Mouse (Mus musculus): ENCODE data around the gene Phpt1.

The Phpt1 gene

DNA sequence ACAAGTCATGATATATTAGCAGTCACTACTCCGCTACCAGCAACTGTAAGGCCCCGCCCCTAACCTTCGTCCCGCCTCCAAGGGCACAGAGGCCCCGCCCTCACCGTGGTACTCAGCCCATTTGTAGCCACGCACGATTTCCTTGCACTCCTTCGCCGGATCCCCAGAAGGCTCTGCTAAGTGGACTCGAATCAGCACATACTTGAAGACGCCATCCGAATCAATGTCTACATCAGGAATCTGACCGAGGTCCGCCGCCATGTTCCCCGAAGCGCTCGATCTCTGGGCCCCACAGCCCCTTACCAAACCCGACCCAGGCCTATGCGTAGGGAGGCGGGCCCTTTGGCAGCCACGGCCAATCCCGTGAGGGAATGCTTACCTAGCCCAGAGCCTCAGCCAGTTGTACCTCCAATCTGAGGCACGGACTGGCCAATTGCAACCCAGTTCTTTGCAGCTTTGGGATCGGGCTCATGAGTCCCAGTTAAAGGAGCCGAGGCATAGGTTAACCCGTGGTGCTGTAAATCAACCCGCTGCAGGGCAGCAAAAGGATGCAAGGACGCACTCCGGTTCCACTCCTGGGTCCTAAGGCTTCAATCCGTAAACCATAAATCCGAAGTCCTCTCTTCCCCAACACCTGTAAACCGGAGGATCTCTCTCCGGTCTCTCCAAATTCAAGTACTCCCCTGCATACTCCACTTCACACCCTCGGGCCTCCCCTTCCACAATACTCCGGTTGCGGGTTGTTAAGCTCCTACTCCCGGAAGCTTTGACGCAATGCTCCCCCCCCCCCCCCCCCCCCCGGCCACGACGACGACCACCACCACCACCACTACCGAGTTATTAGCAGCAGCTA, at the start of gene Phpt1, which contains the start of gene Mamdc4:
Gene Phpt1 (minus strand): TSS at position 646 of the 853 bp plus-strand sequence.
Gene Mamdc4 (minus strand): TSS at position 267 of the 853 bp plus-strand sequence.
- DNase-seq (ENCODE audit: low spot score), result peak; percentile 98

DNA sequence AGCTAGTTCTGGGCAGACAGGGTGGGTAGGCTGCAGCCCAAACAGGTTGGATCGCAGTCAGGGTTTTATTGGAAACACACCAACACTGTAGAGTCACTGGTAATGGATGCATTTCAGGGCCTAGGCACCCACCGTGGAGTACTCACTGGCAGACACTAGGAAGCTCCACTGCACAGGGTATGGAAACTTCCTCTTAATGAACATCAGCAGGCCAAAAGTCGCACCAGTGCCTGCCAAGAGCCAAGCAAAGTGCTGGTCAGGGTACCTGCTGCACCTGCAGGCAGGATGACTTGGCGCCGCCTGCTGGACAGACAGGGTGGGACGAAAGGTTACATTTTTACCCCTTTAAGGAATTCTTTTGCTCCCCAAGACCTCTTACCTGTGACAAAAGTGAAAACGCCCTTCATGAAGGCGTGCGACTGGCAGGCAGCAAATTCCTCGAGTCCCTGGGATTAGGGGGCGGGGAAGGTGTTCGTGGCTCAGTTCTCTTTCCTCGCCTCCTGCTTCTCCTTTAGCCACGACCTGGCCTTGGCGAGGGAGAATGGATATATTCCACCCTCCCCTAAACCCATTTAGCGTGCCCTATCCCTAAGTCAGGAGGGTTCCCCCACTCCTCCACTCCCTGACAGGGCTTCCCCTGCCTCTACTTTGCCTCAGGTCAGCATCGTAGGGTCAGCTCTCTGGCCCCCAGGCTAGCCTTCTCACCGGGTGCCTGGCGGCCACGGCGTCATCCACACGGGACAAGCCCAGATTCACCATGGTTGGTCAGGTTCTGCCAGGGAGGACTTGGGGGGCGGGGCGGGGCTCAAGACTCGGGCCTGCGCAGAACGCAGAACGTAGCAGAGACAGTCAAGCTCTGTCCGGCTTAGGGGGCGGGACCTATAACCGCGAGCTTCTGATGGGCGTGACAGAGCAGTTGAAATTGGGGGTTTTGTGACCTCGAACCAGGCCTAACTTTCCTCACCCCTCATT, 46.5 kb upstream of the Phpt1 start, which contains the start of gene Tmem141:
Gene Tmem141 (minus strand): TSS at position 777 of the 972 bp plus-strand sequence.
- peak; percentile 96 for DNase-seq (ENCODE audit: low spot score)

DNA sequence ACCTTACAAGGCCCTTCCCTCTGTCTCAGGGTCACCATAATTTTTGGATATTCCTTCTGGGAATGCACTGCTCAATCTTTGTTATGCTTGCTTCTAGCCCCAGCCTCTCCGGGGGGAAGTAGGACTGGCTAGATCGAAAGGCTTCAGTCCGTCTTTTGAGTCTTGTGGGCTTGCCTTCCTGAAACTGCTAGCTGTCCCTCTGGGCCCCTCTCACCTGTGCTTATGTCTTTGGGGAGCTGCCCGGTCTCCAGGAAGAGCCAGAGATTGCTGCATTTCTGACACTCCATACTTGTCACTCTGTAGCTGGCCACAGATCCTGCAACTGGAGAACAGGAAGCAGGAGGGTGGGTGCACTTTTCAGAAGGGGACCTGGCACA, 45.8 kb upstream of the Phpt1 start:
- DNase-seq (ENCODE audit: low spot score), result no peak

DNA sequence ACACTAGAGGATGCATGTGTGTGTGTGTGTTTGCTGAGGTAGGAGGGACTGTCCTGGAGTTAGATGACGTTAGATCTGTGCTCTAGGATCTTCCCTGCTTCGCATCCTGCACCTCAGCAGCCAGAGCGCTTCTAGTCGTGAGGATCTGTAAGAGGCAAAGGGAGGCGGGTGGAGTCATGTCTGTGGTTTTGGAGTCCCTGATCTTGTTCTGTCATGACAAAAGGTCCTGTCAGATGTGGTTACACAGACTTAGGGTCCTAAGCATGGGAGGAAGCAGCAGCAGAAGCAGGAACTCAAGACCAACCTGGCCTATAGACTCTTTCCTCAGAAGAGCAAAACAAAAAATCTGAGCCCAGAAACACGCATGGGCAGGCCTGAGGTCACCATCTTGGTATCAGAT, 45.4 kb upstream of the Phpt1 start:
- DNase-seq (ENCODE audit: low spot score), result no peak

DNA sequence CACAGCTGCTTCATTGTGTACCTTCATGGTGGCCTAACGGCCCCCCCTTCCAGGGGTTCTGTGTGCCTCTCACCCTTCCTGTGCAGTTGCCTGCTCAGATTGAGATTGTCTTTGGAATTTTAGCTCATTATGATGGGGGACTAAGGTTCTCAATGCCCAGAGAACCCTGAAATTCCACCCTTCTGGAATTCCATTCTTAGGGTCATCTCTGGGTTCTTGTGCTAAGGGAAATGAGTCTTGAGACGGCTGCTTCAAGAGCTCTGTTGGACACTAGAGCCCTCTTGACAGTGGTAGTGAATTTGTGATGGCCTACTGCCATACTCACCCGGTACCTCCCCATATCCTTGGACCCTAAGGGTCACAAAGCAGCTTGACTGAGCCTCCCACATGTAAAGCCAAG, 42.6 kb upstream of the Phpt1 start, which contains the start of gene Ccdc183:
Gene Ccdc183 (minus strand): TSS at position 101 of the 400 bp plus-strand sequence.
- no peak for DNase-seq (ENCODE audit: low spot score)

DNA sequence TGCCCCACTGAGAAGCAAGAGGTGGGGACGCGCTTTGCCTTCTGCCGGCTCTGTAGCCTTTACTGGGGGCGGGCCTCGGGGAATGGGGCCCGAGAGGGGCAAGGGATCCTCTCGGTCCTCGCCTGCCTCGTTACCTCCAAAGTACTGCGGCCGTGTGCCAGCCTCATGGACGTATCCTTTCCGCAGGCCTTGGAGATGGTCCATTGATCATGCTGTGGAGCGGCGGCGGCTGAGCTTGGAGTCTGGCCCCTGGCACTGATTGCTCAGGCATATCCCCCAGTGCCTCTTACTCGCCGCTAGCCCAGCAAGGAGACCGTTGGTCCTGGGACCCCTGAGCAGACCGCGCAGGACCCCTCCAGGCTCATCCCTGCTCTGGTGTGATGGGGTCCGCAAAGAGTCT, 41.4 kb upstream of the Phpt1 start:
- no peak for DNase-seq (ENCODE audit: low spot score)

DNA sequence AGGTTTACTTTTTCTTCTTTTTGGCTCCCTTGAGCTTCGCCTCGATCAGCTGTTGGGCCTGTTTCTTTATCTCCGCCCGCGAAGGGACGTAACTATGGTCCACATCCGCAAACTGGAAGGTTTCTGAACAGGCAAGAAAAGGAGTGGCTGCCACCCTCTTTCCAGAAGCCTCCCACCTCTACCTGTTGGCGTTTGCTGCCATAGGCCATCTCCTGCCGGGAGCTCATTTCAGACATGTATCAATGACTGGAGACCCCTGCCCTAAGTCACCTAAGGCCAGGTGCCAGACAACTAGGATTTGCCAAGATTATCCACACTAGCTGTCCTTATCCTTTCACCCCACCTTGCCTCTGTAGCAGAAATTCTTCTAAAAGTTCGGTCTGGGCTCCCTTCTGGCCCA, 33.6 kb upstream of the Phpt1 start:
- DNase-seq (ENCODE audit: low spot score), result no peak

DNA sequence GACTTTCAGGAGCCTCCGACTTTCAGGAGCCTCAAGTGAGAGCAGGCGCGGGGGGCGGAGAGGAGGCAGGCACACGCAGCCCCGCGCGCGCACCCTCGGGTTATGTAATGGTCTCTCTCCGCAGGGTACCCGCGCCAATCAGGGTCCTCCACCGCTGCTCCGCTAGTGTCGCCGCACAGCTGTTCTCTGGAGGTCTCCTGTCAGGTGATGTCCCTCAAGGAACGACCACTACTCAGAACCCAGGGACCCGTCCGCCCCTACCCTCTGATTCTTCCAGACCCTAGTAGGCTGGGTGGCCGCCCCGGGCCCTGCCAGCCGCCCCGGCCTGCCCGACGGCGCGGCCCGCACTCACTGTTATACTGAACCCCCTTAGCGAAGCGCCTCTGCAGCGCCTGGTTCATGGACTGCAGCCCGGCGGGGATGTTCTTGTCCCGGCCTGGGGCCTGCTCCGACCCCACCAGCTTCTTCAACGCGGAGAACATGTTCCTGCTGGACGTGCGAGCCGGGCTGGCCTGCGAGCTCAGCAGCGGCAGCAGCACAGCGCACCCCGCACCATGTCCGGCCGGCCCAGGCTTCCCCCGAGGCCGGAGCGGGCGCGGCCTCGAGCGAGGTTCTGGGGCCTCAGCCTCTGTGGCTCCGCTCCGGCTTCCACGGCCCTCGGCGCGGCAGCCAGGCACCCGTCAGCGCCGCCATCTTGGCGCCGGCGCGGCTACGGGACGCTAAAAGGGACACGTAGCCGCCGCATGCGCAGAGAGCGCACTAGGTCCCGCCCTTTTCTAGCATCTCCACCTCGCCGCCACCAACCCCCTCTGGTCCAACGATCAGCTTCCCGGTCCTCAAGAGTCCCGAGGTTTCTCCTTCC, 33.0 kb upstream of the Phpt1 start, which contains the start of gene Rabl6:
Gene Rabl6 (minus strand): TSS at position 761 of the 862 bp plus-strand sequence.
- DNase-seq (ENCODE audit: low spot score), result peak; percentile 92

DNA sequence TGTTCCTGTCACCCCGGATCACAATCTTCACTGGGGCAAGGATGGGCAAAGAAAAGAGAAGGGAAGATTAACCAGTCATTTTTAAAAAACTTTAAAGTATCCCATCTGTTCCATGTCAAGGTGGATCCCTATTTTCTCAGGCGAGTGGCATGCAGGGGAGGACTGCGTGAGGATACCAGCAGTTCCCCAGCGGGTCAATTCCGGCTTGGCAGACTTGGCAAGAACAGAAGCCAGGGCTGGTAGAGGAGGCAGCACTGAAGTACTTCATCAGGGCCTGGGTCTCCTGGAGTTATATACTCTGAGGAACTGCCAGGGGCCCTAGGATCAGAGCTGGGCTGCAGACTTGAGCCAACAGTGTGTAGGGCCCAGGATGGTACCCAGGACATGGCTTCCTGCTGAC, 27.5 kb upstream of the Phpt1 start:
- no peak for DNase-seq (ENCODE audit: low spot score)

DNA sequence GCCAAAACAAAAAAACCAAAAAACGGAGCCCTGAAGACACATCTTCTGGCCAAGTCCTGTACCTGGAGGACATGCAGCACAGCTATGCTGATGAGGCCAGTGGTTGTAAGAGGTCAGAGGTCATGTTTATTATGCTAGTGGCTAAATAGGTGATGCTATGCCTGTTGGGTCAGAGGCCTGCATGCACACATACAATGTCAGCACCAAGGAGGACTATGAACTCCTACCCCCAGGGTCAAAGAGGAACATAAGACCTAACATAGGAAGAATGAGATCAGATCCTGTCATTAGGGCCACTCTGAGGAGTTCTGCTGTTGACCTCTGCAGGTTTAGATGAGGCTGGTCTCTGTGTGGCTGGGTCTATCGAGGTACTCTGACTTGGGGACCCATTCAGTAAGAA, 25.0 kb upstream of the Phpt1 start:
- DNase-seq (ENCODE audit: low spot score), result no peak

DNA sequence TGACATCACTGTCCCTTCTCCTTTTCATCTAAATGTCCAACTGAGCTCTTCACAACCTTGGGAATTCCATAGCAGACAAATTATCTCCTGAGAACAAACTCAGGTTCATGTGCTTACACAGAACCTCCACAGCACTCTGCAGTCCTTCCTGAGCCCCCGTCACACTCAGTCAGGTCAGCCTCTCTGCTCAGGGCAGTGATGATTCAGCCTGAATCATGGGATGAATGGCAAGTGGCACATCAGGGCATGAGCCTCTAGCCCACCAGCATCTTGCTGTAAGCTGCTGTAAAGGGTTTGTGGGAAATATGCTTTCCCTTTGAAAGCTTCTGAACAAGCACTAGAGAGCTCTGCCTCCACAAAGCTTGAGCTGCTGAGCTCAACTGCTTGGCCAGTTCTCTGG, 23.7 kb upstream of the Phpt1 start:
- DNase-seq (ENCODE audit: low spot score), result no peak

DNA sequence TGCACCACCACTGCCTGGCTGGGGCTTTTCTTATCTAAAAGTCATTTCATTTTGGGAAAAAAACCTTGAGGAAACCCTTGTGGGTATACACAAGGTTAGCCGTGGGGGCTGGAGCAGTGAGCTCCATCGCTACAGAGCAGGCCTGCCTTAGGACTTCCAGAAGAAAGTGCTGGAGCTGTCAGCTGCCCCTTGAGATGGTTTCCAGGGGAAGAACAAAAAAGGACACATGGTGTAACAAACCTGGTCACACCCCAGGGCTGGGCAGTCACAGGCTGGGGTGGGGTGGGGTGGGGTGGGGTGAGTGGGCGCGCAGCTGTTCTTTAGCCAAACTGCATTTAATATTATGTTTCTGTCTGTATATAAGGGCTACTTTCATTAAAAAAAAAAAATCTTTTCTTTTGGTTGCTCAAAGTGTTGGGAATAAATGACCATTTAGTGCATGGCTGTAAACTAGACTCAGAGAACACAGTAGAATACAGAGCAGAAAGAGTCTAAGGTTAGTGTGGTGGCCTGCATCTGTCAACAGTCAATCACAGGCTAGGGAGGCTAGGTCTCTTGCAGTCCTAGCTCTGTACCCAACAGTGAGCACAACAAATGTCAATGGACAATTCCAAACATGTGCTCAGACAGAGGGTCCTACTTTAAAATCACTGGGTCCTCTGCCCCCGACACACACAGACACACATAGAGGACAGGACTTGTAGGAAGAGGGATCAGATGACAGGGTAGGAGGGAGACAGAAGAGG, 21.9 kb upstream of the Phpt1 start:
- no peak for DNase-seq (ENCODE audit: low spot score)

DNA sequence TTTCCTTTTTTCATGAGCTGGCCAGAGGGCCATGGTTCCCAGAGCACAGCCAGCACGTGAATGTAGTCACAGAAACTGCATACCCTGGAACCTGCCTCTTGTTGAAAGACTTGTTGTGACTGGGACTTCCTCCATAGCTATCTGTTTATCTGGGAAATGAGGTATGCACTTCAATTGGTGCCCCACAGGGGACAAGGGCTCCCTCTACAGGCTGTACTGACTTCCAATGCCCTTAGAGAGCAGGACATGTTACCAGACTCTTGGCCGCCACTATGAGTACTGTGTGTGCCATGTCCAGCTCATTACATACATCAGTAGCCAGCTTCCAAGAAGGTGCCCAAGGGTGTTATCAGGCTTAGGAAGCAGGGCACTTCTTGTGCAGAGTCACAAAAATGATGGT, 16.8 kb upstream of the Phpt1 start:
- DNase-seq (ENCODE audit: low spot score), result no peak

DNA sequence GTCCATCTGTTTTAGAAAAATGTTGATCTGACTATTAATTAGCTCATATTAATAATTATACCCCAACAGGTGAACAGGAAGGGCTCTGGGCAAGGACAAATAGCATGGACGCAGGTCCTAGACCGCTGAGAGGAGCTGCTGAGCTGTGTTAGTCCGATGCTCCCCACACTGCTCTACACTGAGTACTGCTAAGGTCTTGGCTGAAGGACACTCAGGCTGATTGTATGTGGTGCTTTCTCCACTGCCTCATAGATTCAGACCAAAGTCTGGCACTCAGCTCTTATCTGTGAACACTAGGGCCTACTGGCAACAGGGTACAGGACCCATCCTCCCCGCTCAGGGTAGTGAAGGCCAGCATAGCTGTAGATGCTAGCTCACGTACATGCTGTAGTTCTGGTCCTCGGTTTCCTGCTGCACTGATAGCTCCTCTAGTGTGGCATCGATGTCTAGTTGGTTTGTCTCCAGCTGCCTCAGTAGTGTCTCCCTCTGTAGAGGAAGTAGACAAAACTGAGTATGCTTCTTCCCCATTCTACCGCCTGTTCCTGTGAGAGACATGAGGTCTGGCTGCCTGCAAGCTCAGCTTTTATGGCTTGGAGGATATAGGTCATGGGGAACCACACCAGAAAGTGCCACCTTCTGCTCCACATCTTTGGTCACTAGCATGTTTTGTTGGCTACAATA, 13.3 kb upstream of the Phpt1 start:
- no peak for DNase-seq (ENCODE audit: low spot score)

DNA sequence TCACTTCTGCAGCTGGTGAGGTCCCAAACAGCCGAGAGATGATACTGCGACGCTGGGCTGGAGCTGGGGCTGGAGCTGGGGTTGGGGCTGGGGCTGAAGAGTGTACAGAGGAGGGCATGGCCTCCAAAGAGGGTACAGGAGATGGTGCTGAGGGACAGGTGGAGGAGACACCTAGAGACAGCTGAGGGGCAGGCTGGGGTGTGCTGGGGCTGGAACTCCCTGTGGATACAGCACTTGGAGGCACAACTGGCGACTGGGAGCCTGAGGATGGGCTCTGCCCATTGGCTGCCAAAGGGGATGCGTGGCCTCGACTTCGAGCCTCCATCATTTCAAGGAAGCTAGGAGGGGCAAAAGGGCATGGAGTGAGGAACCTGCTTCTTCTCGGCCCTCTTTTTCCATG, 12.3 kb upstream of the Phpt1 start:
- DNase-seq (ENCODE audit: low spot score), result no peak

DNA sequence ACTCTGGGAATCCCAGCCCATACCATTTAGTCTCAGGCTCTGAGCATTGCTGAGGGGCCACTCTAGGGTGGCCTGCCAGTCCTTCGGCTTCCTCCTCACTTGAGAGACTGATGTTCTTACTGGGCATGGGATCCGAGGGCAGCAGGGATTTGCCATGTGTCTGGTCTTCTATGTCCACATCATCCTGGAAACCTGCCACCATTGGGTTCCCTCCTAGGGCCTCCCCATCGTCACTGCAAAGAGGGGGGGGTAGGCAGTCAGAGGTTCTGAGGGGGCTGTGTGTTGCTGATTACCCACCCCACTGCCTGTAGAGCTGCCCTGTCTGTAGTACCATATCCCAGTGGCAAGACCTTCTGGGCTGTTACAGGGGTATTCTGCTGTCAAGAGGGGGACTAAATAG, 10.6 kb upstream of the Phpt1 start:
- DNase-seq (ENCODE audit: low spot score), result no peak

DNA sequence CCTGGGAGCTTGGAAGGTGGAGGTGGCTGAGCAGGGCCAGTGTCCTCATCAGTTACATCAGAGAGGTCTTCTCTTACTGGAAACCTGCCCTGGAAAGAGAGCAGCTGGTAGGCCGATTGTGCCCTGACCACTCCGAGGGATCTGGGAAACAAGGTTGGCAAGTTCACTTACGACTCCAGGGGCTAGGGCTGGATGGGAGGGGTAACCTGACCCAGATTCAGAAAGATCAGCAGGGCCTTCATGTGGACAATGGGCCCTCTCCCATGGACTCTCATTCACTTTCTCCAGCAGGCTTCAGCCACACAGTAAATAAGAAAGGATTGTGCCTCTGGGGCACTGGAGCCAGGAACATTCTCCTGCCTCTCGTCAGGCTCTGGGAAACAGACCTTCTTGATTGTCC, 9.8 kb upstream of the Phpt1 start:
- DNase-seq (ENCODE audit: low spot score), result no peak

DNA sequence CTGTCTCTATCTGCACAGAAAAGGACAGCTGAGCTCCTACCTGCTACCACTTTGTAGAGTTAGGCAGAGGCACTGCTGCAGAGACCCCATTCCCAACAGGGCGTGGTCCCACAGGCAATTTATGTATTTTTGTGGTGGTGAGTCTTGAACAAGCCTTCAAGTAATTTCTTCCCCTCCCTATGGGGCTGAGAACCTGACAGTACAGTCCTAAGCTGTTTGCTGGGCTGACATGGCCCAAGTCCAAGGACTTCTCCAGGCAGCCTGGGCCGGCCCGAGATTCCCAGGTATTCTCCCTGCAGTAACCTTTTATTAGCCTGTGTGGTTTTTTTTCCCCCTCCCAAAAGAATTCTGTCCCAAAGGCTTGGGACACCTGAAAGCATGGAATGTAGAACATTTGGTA, 9.1 kb upstream of the Phpt1 start:
- DNase-seq (ENCODE audit: low spot score), result no peak

DNA sequence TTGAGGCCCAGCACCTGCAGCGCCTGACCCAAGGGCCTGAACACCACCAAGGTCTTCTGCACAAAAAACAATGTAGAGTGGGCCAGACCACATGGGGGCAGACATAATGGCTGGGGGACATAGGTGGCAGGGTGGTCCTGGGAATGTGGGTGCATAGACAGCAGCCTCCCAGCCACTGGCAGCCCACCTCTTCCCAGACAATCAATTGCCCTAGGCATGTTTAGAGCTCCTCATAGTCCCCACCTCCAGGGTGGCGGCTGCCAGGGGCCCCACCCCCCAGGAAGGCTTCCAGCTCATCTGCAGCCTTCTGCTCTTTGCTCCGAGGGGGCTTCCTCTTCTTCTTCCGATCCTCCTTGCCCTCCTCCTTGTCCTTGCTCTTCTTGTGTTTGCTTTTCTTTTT, 8.5 kb upstream of the Phpt1 start:
- no peak for DNase-seq (ENCODE audit: low spot score)

DNA sequence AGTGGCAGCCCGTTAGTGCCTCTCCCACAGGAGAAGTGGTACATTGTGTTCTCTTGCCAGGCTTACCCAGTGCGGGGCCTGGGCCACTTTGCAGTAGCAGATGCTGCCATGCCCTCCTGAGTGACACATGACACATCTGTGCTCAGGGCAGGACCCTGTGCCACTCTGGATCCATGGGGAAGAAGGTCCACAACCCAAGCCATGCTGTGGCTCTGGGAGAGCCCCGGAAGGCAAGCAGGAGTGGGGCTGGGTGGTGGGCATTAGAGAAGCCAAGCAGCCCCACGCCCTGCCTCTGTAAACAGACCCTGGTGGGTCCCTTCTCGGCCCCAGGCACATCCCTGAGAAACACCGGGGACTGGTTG, 8.1 kb upstream of the Phpt1 start:
- DNase-seq (ENCODE audit: low spot score), result no peak
